In genomic region chr16:80073675-80074074, GRCm38 (mm10) we compare ENCODE assay signal across 19 mouse cellular contexts.
A peak's percentile ranks its signal among the peaks of the same experiment; 100 is the strongest.
DNase-seq lines count a peak whose midpoint lies in the region; ATAC-seq lines count a peak whose summit lies in the region.
"Had no signal": no experiment of that assay in that cellular context is flagged by ENCODE, and none has a peak within 500 bp of the region (broad histone marks: within the 10 kb centered on the region; RNA-seq: fewer than 3 reads in every experiment).

No protein-coding gene starts in this region.

- no peaks in the 10 kb centered on the region for H3K27me3 ChIP-seq in forebrain, embryonic 12.5 days
- no peaks in the 10 kb centered on the region for H3K27me3 ChIP-seq in forebrain, embryonic 16.5 days (replicated peaks; ENCODE audit: control insufficient read depth, insufficient read depth, low read length)
- no peaks in the 10 kb centered on the region for H3K27me3 ChIP-seq in neural tube, embryonic 13.5 days
- H3K27me3 ChIP-seq in midbrain, embryonic 14.5 days (ENCODE audit: control insufficient read depth, insufficient read depth, low read length): no peaks in the 10 kb centered on the region
- H3K27me3 ChIP-seq in intestine, embryonic 15.5 days (replicated peaks): no peaks in the 10 kb centered on the region
- H3K27me3 ChIP-seq in liver, embryonic 11.5 days (replicated peaks; ENCODE audit: control insufficient read depth, insufficient read depth, low read length): no peaks in the 10 kb centered on the region
- H3K27me3 ChIP-seq: CH12.LX; embryonic facial prominence, embryonic 13.5 days had no signal

- no peak overlapping the region for H3K4me2 ChIP-seq in forebrain, embryonic 12.5 days
- no peak overlapping the region for H3K4me2 ChIP-seq in forebrain, embryonic 16.5 days (ENCODE audit: low read length)
- no peak overlapping the region for H3K4me2 ChIP-seq in neural tube, embryonic 13.5 days
- no peak overlapping the region for H3K4me2 ChIP-seq in midbrain, embryonic 14.5 days (ENCODE audit: low read length)
- H3K4me2 ChIP-seq in intestine, embryonic 15.5 days (replicated peaks): no peak overlapping the region
- H3K4me2 ChIP-seq in liver, embryonic 11.5 days: no peak overlapping the region
- H3K4me2 ChIP-seq: embryonic facial prominence, embryonic 13.5 days had no signal

- peak; percentile 58; the same call in 1 of the 2 replicates for ATAC-seq in forebrain, embryonic 12.5 days (ENCODE audit: low FRiP score)
- ATAC-seq in forebrain, embryonic 16.5 days: no peak
- ATAC-seq in neural tube, embryonic 13.5 days (ENCODE audit: low read depth): 0 out of 2 replicates have a peak, but pooled peaks have one; percentile 40
- no peak for ATAC-seq in midbrain, embryonic 14.5 days (ENCODE audit: low FRiP score, low TSS enrichment)
- ATAC-seq in intestine, embryonic 15.5 days: no peak
- no peak for ATAC-seq in liver, embryonic 11.5 days (replicated peaks; ENCODE audit: low FRiP score)
- ATAC-seq: liver, postnatal 0 days had no signal

- no peaks in the 10 kb centered on the region for H3K36me3 ChIP-seq in forebrain, embryonic 12.5 days (replicated peaks)
- H3K36me3 ChIP-seq in forebrain, embryonic 16.5 days (ENCODE audit: control insufficient read depth, insufficient read depth): no peaks in the 10 kb centered on the region
- no peaks in the 10 kb centered on the region for H3K36me3 ChIP-seq in neural tube, embryonic 13.5 days
- no peaks in the 10 kb centered on the region for H3K36me3 ChIP-seq in midbrain, embryonic 14.5 days (ENCODE audit: control insufficient read depth, insufficient read depth, low read length)
- H3K36me3 ChIP-seq in intestine, embryonic 15.5 days: no peaks in the 10 kb centered on the region
- H3K36me3 ChIP-seq in liver, embryonic 11.5 days (ENCODE audit: control insufficient read depth, insufficient read depth, low read length): no peaks in the 10 kb centered on the region
- H3K36me3 ChIP-seq: embryonic facial prominence, embryonic 13.5 days; heart, embryonic 10.5 days had no signal

- no peak overlapping the region for H3K9ac ChIP-seq in forebrain, embryonic 12.5 days
- H3K9ac ChIP-seq in forebrain, embryonic 16.5 days (replicated peaks; ENCODE audit: low read depth, low read length): no peak overlapping the region
- no peak overlapping the region for H3K9ac ChIP-seq in neural tube, embryonic 13.5 days
- H3K9ac ChIP-seq in midbrain, embryonic 14.5 days (replicated peaks; ENCODE audit: low read length): no peak overlapping the region
- H3K9ac ChIP-seq in intestine, embryonic 15.5 days: no peak overlapping the region
- H3K9ac ChIP-seq in liver, embryonic 11.5 days (ENCODE audit: low read depth, low read length): no peak overlapping the region
- H3K9ac ChIP-seq: embryonic facial prominence, embryonic 13.5 days; liver, postnatal 0 days had no signal

- DNase-seq in neural tube, embryonic 10.5 days (ENCODE audit: extremely low spot score, low spot score): no peak
- peak; percentile 20 for DNase-seq in midbrain, embryonic 14.5 days
- no peak for DNase-seq in liver, embryonic 11.5 days (ENCODE audit: low spot score)
- DNase-seq: cerebellum, adult 9-10 months; gastrocnemius, adult 2 months; heart, postnatal 10 days; kidney, adult 8-10 months; kidney, postnatal 14 days; liver; liver, postnatal 0 days; lung, postnatal 10 days; right cerebral cortex, postnatal 4 days had no signal

- H3K4me3 ChIP-seq in forebrain, embryonic 12.5 days (replicated peaks): no peak overlapping the region
- no peak overlapping the region for H3K4me3 ChIP-seq in forebrain, embryonic 16.5 days (replicated peaks; ENCODE audit: low read length)
- no peak overlapping the region for H3K4me3 ChIP-seq in neural tube, embryonic 13.5 days
- H3K4me3 ChIP-seq in midbrain, embryonic 14.5 days (replicated peaks; ENCODE audit: low read depth, low read length): no peak overlapping the region
- H3K4me3 ChIP-seq in intestine, embryonic 15.5 days (replicated peaks): no peak overlapping the region
- no peak overlapping the region for H3K4me3 ChIP-seq in liver, embryonic 11.5 days (ENCODE audit: low read depth, low read length)
- H3K4me3 ChIP-seq: embryonic facial prominence, embryonic 13.5 days; gastrocnemius, adult 2 months; heart, embryonic 10.5 days had no signal

- 54% methylated on average over 3 of the region's 3 CpGs for WGBS in forebrain, embryonic 12.5 days
- WGBS in forebrain, embryonic 16.5 days: 33% methylated on average over 3 of the region's 3 CpGs
- 50% methylated on average over 3 of the region's 3 CpGs for whole genome bisulfite sequencing in neural tube, embryonic 13.5 days
- WGBS in midbrain, embryonic 14.5 days: 43% methylated on average over 3 of the region's 3 CpGs
- 85% methylated on average over 3 of the region's 3 CpGs for WGBS in intestine, embryonic 15.5 days
- WGBS in liver, embryonic 11.5 days: 79% methylated on average over 3 of the region's 3 CpGs

- H3K4me1 ChIP-seq in forebrain, embryonic 12.5 days: peaks cover 3% of the 10 kb centered on the region; the same call in 1 of the 2 replicates
- H3K4me1 ChIP-seq in forebrain, embryonic 16.5 days (replicated peaks; ENCODE audit: control insufficient read depth, insufficient read depth, low read length): no peaks in the 10 kb centered on the region
- H3K4me1 ChIP-seq in neural tube, embryonic 13.5 days (replicated peaks): no peaks in the 10 kb centered on the region
- no peaks in the 10 kb centered on the region for H3K4me1 ChIP-seq in midbrain, embryonic 14.5 days (ENCODE audit: control insufficient read depth, insufficient read depth, low read length)
- H3K4me1 ChIP-seq in intestine, embryonic 15.5 days (replicated peaks): no peaks in the 10 kb centered on the region
- H3K4me1 ChIP-seq in liver, embryonic 11.5 days (replicated peaks; ENCODE audit: control insufficient read depth, insufficient read depth, low read length): no peaks in the 10 kb centered on the region
- H3K4me1 ChIP-seq: embryonic facial prominence, embryonic 13.5 days; heart, embryonic 10.5 days had no signal

- H3K9me3 ChIP-seq in forebrain, embryonic 12.5 days: no peaks in the 10 kb centered on the region
- H3K9me3 ChIP-seq in forebrain, embryonic 16.5 days (ENCODE audit: control insufficient read depth, low read length): no peaks in the 10 kb centered on the region
- H3K9me3 ChIP-seq in neural tube, embryonic 13.5 days: no peaks in the 10 kb centered on the region
- no peaks in the 10 kb centered on the region for H3K9me3 ChIP-seq in midbrain, embryonic 14.5 days (ENCODE audit: control insufficient read depth, low read length)
- no peaks in the 10 kb centered on the region for H3K9me3 ChIP-seq in intestine, embryonic 15.5 days
- no peaks in the 10 kb centered on the region for H3K9me3 ChIP-seq in liver, embryonic 11.5 days (ENCODE audit: control insufficient read depth, low read length)
- H3K9me3 ChIP-seq: embryonic facial prominence, embryonic 13.5 days; heart, embryonic 10.5 days had no signal

- no peak overlapping the region for H3K27ac ChIP-seq in forebrain, embryonic 12.5 days
- no peak overlapping the region for H3K27ac ChIP-seq in forebrain, embryonic 16.5 days (ENCODE audit: low read length)
- H3K27ac ChIP-seq in neural tube, embryonic 13.5 days (replicated peaks): no peak overlapping the region
- H3K27ac ChIP-seq in midbrain, embryonic 14.5 days (replicated peaks; ENCODE audit: low read depth, low read length): no peak overlapping the region
- H3K27ac ChIP-seq in intestine, embryonic 15.5 days: no peak overlapping the region
- H3K27ac ChIP-seq in liver, embryonic 11.5 days (ENCODE audit: low read depth, low read length): no peak overlapping the region
- H3K27ac ChIP-seq: embryonic facial prominence, embryonic 13.5 days; gastrocnemius, adult 2 months; heart, embryonic 10.5 days had no signal

Comparison
In these comparisons a context has a peak if more than half of its experiments do, and no peak if none do; other contexts are left out.
1. ATAC-seq: peak in forebrain, embryonic 12.5 days (single experiment) and neural tube, embryonic 13.5 days (single experiment); none in forebrain, embryonic 16.5 days (single experiment), midbrain, embryonic 14.5 days (single experiment), intestine, embryonic 15.5 days (single experiment) and liver, embryonic 11.5 days (single experiment).